Mouse (Mus musculus): ENCODE measurements at regions not wholly inside any gene's neighbourhood (a gene's known extent, or its start where the extent isn't known, plus 50 kb on each side); places are given as distances from the start of the nearest gene placed in this dataset.

DNA sequence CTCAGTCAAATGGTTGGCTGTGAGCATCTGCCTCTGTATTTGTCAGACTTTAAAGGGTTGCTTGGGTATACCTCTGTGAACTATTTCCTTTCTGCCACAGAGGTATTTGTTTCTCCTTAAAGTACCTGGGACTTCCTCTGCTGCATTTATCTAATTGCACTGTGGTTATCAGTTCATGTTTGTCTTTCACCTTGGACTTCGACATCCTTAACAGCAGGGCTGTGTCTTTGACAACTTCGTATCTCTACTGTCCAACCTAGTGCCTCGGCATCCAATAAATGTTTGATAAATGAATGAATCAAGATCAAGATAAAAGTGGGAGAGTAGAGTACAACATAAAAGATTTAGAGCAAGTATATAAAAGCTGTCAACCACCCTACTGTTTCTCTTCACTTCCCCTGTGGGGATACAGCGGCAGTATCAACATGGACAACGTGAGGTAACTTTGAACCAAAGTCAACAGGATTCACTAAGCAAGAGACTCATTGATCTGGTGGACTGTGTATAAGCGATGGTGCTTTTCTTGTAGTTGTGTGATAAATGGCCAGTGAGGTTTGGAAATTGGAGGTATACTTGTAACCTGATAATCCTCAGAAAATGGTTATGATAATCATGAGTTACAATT lies 199.9 kb upstream of the Cxxc4 start:
- no peak for TF ChIP-seq CTCF (IDR thresholded peaks at IDR 0.05; ENCODE audit: borderline replicate concordance, extremely low read depth, insufficient read depth, insufficient read length)
- no peak for TF ChIP-seq POLR2A (IDR thresholded peaks at IDR 0.05; ENCODE audit: borderline replicate concordance, extremely low read depth, insufficient read depth, insufficient read length, poor library complexity, severe bottlenecking)
- no peak for DNase-seq (ENCODE audit: low read depth)

DNA sequence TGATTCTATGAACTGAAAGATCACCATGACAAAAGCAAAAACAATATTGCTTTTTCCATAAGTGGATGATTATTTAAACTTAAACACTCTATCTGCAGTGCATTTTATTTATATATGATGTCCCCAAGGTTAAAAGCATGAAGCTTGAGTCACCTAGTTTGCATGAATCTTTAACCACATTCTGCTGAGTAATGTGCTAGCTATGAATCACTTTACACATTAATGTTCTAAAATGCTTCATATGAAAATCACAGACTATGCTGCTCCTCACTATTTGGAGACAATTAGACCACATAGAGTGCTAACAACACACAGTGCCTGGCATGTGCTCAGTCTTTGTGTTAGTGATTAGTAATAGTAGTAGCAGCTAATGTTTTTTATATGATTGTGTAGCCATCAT lies 185.6 kb upstream of the Cxxc4 start:
- no peak for DNase-seq (ENCODE audit: low read depth)
- TF ChIP-seq CTCF (IDR thresholded peaks at IDR 0.05; ENCODE audit: borderline replicate concordance, extremely low read depth, insufficient read depth, insufficient read length) = no peak
- TF ChIP-seq POLR2A (IDR thresholded peaks at IDR 0.05; ENCODE audit: borderline replicate concordance, extremely low read depth, insufficient read depth, insufficient read length, poor library complexity, severe bottlenecking) = no peak

DNA sequence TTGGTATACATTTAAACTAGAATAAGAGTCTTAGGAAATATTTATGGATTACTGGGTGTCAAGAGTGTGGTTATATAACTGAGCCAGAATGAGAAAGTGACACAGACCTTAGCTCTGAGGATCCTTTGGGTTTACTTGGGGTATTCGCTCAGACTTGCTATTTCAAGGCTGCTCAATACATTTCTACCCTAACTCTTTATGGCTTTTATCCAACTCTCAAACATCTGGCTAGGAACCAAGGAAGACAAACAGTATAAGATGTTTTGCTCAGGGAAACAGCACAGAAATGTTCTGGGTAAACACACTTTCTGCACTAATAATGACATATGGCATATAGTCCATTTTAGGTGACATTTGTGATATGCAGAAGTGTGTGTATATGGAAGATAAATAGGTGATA lies 153.8 kb upstream of the Cxxc4 start:
- no peak for DNase-seq (ENCODE audit: low read depth)
- no peak for TF ChIP-seq POLR2A (IDR thresholded peaks at IDR 0.05; ENCODE audit: borderline replicate concordance, extremely low read depth, insufficient read depth, insufficient read length, poor library complexity, severe bottlenecking)
- no peak for TF ChIP-seq CTCF (IDR thresholded peaks at IDR 0.05; ENCODE audit: borderline replicate concordance, extremely low read depth, insufficient read depth, insufficient read length)

DNA sequence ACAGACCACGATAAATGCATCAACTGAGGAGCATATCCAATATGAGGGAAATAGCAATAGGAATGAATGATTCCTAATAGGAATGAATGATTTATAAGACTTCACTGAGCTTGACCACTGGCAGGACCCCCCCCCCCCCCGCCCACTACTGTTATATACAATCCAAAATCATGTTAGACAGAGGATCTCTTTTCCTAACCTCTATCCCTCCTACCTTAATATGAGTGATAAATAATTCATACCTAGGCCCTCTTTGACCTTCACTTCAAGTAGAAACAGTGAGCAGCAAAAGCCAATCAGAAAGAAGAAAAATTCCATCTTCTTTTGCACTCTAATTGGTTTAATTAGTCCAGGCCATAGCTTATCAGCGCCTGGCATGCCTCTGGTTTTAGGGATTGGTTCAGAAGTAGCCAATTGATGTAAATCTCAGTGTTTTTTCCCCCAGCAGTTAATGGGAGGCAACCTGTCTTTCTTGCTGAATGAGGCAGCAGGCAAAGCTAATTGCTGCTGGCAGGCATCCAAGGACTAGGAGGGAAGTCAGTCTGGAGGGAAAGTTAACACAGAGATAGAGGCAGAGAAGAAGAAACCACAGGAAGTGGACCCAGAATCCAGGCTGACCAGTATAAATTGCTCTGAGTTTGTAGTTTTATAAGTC lies 136.7 kb upstream of the Cxxc4 start:
- TF ChIP-seq CTCF (IDR thresholded peaks at IDR 0.05; ENCODE audit: borderline replicate concordance, extremely low read depth, insufficient read depth, insufficient read length) (no peak), POLR2A (IDR thresholded peaks at IDR 0.05; ENCODE audit: borderline replicate concordance, extremely low read depth, insufficient read depth, insufficient read length, poor library complexity, severe bottlenecking) (no peak)
- DNase-seq (ENCODE audit: low read depth) = peak; percentile 96

DNA sequence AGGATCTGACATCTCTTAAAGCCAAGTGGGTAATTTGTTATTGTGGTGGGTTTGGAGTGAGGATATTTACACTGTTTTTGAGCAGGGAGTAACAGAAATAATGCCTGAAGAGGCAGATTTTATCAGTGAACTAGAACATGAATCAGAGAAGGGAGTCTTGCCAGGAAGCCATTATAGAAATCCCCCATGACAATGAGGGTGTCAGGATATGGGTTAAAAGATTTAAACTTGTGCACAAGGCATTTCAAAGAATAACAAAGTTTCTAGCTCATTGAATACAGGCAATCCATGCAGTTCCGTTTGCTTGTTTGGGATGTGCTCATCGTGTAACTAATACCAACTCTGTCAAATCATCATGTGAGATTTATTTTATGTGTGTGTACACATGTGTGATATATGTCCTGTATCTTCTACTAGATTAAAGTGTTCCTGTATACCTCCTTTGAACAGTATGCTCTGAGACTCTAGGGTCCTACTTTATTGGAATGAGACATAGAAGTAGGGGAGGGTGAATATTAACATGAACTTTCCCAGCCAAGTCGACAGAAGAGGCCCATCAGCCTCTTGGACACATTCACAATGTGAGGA lies 134.0 kb upstream of the Cxxc4 start:
- no peak for TF ChIP-seq POLR2A (IDR thresholded peaks at IDR 0.05; ENCODE audit: borderline replicate concordance, extremely low read depth, insufficient read depth, insufficient read length, poor library complexity, severe bottlenecking)
- TF ChIP-seq CTCF (IDR thresholded peaks at IDR 0.05; ENCODE audit: borderline replicate concordance, extremely low read depth, insufficient read depth, insufficient read length) = no peak
- no peak for DNase-seq (ENCODE audit: low read depth)

DNA sequence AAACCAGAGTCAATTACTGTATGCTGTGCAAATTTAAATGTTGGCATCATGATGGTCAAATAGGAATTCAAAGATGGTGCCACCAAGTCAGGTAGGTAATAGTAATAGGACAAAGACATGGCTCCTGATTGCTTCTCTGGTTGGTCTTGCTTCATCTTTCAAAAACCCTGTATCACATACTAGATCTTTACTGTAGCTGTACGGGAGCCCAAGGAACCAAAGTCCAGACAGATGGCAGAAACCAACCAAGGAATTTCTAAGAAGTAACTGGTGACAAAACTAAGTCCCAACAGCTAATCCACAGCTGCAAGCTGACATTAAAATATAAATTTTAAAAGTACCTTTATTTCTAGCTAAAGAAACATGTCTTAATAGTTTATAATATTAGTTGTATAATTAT lies 131.7 kb upstream of the Cxxc4 start:
- TF ChIP-seq CTCF (IDR thresholded peaks at IDR 0.05; ENCODE audit: borderline replicate concordance, extremely low read depth, insufficient read depth, insufficient read length) (no peak), POLR2A (IDR thresholded peaks at IDR 0.05; ENCODE audit: borderline replicate concordance, extremely low read depth, insufficient read depth, insufficient read length, poor library complexity, severe bottlenecking) (no peak)
- no peak for DNase-seq (ENCODE audit: low read depth)

DNA sequence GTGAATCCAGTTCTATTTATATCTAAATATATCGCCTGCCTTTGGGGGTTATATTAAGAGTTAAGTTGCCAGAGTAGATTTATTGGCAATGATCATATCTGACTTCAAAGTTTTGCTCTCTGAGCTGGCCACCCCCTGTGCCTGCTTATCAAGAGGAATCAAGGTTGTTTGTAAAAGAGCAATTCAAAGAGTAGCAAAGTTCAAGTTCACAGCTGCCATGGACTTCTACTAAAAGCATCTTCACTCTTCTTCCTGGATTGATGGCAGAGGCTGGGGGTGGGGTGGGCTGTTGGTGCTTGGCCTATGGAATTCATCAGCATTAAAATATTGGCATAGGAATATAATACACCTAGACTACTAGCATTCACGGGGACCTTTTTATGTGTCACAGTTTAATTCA lies 131.2 kb upstream of the Cxxc4 start:
- DNase-seq (ENCODE audit: low read depth) = no peak
- TF ChIP-seq POLR2A (IDR thresholded peaks at IDR 0.05; ENCODE audit: borderline replicate concordance, extremely low read depth, insufficient read depth, insufficient read length, poor library complexity, severe bottlenecking) (no peak), CTCF (IDR thresholded peaks at IDR 0.05; ENCODE audit: borderline replicate concordance, extremely low read depth, insufficient read depth, insufficient read length) (no peak)

DNA sequence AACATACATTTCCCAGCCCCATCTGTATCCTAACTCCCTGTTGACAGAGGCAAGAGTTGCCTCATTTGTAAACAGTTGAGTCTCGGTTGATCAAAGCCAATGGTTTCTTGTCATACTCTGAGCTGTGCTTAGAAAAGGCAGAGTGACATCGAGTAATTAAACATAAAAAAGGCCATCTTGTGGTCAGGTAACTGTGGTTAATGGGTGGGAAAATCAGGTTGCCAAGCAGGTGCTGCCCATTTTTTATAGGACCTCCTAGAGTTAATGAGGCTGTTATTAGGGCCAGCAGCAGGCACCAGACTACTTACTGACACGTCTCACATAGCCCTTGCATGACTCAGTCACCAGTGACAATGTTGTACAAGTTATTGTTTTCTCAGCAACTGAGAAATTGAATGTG lies 130.7 kb upstream of the Cxxc4 start:
- TF ChIP-seq CTCF (IDR thresholded peaks at IDR 0.05; ENCODE audit: borderline replicate concordance, extremely low read depth, insufficient read depth, insufficient read length) (no peak), POLR2A (IDR thresholded peaks at IDR 0.05; ENCODE audit: borderline replicate concordance, extremely low read depth, insufficient read depth, insufficient read length, poor library complexity, severe bottlenecking) (no peak)
- DNase-seq (ENCODE audit: low read depth) = no peak

DNA sequence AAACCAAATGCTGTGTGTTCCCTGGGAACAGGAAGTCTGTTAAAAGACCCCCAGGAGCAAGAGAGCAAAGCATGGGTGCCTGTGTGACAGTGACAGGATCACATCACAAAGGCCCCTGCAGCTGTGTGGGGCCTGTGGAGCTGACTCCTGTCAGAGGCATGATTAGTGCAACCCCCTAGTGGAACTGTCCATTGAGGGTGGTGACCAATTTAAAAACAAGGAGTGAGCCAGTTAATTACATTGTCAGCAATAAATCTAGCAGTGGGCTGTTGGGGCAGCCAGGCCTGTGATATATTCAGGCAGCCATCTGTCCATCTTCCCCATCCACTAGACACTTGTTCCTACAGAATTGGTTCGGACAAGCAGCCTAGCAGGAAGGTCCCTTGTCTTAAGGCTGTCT lies 121.8 kb upstream of the Cxxc4 start:
- TF ChIP-seq POLR2A (IDR thresholded peaks at IDR 0.05; ENCODE audit: borderline replicate concordance, extremely low read depth, insufficient read depth, insufficient read length, poor library complexity, severe bottlenecking) (no peak), CTCF (IDR thresholded peaks at IDR 0.05; ENCODE audit: borderline replicate concordance, extremely low read depth, insufficient read depth, insufficient read length) (no peak)
- peak; percentile 67 for DNase-seq (ENCODE audit: low read depth)

DNA sequence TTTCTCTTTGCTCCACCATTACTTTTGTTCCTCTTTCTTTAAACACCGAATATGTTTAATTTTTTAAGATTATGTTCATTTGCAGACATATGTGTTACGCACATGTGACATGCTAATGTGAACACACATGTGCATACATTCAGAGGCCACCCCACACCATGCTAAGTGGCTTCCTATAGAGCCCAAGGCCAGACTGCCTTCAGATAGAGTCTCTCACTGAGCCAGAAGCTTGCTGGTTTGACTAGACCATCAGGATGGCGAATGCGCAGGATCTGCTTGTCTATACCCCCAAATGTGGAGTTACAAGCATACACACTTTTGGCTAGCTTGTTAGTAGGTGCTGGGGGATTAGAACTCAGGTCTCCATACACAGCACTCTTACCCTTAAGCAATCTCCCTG lies 121.3 kb upstream of the Cxxc4 start:
- DNase-seq (ENCODE audit: low read depth) = no peak
- TF ChIP-seq CTCF (IDR thresholded peaks at IDR 0.05; ENCODE audit: borderline replicate concordance, extremely low read depth, insufficient read depth, insufficient read length) = no peak
- TF ChIP-seq POLR2A (IDR thresholded peaks at IDR 0.05; ENCODE audit: borderline replicate concordance, extremely low read depth, insufficient read depth, insufficient read length, poor library complexity, severe bottlenecking) = no peak

DNA sequence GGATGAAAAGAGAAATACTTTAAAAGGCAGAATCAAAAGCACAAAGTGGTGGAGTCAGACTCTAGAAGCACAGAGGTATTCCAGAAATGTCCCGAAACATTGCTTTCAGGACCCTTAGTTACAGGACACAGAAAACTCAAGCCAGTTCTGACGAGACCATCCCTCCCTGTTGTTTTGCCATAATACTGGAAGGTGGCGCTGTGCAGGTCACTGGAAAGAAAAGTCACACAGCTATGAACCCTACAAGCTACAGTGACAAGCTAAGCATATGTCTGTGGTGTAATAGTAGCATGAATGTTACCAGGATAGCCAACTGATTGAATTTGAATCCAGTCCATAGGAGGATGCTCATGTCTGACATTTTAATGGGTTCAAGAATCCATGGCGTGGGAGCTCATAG lies 117.4 kb upstream of the Cxxc4 start:
- DNase-seq (ENCODE audit: low read depth) = no peak
- peak; percentile 11; the same call in 1 of the 2 replicates for TF ChIP-seq CTCF (IDR thresholded peaks at IDR 0.05; ENCODE audit: borderline replicate concordance, extremely low read depth, insufficient read depth, insufficient read length)
- no peak for TF ChIP-seq POLR2A (IDR thresholded peaks at IDR 0.05; ENCODE audit: borderline replicate concordance, extremely low read depth, insufficient read depth, insufficient read length, poor library complexity, severe bottlenecking)

DNA sequence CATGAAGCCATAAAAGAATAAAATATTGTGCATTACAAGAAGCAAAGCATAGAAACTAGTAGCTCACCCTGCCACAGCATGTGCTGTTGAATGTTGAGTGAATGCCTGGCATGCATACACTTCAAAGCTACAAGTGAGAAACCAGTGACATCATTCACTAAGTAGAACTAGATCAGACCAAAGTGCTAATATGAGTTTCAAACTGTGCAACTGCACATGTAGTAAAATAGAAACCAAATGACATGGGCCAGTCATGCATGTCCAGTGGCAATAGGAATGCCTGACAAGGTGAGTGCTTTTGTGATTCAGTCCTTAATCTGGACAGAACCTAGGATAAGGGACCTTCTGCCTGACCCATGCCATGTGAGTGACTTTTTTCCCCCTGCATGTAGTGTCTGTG lies 111.3 kb upstream of the Cxxc4 start:
- no peak for TF ChIP-seq POLR2A (IDR thresholded peaks at IDR 0.05; ENCODE audit: borderline replicate concordance, extremely low read depth, insufficient read depth, insufficient read length, poor library complexity, severe bottlenecking)
- TF ChIP-seq CTCF (IDR thresholded peaks at IDR 0.05; ENCODE audit: borderline replicate concordance, extremely low read depth, insufficient read depth, insufficient read length) = no peak
- no peak for DNase-seq (ENCODE audit: low read depth)

Data from brain, embryonic 14.5 days (tissue).